Mouse (Mus musculus) bone marrow macrophage, adult 2 months (primary cell): ENCODE measurements around the gene Gjd3.
"Not testable (repeated sequence)": the region's sequence is repeated elsewhere in the genome, so short reads cannot be mapped to it uniquely, and the experiment has no call there.

Experiments used
- CTCF ChIP-seq: IDR thresholded peaks from 2 replicates; pipeline ENCODE4 v1.5.1; 2012; ENCODE audit warnings: low read depth, mild to moderate bottlenecking, low read length, moderate library complexity
- POLR2A ChIP-seq: IDR thresholded peaks from 2 replicates; pipeline ENCODE4 v1.6.1; 2012; ENCODE audit warnings: mild to moderate bottlenecking, low read depth, low read length, borderline replicate concordance

- TF ChIP-seq CTCF, POLR2A: not testable (repeated sequence)
Measured at GRCm38 (mm10) chr11:98933847-98934246, 49.0 kb downstream of the Gjd3 start.
